Mouse (Mus musculus) urinary bladder, postnatal 25 days (tissue): ENCODE data around the gene Gfi1.

Experiments
- DNase-seq: peaks from one replicate; pipeline ENCODE4 v3.0.0; 2022; ENCODE audit warnings: low spot score

Gfi1 gene

GRCm38 (mm10) chr5:107722661-107723532 lies 2.9 kb downstream of the Gfi1 start:
- DNase-seq = peak; percentile 10

GRCm38 (mm10) chr5:107721638-107722011 lies 4.2 kb downstream of the Gfi1 start:
- peak; percentile 6 for DNase-seq

- no peak for DNase-seq
Observed at GRCm38 (mm10) chr5:107720991-107721637, 4.7 kb downstream of the Gfi1 start.

GRCm38 (mm10) chr5:107720511-107720910 lies 5.3 kb downstream of the Gfi1 start:
- DNase-seq = no peak

GRCm38 (mm10) chr5:107719786-107720185 lies 6.0 kb downstream of the Gfi1 start:
- no peak for DNase-seq

GRCm38 (mm10) chr5:107719209-107719608 lies 6.6 kb downstream of the Gfi1 start:
- no peak for DNase-seq

GRCm38 (mm10) chr5:107717871-107718361 lies 7.9 kb downstream of the Gfi1 start:
- DNase-seq = no peak

GRCm38 (mm10) chr5:107711689-107712088 lies 14.1 kb downstream of the Gfi1 start:
- no peak for DNase-seq

- DNase-seq = no peak
Observed at GRCm38 (mm10) chr5:107708124-107708797, 17.6 kb downstream of the Gfi1 start.

GRCm38 (mm10) chr5:107706262-107706661 lies 19.6 kb downstream of the Gfi1 start:
- DNase-seq = no peak

GRCm38 (mm10) chr5:107705756-107706155 lies 20.1 kb downstream of the Gfi1 start:
- DNase-seq = no peak

GRCm38 (mm10) chr5:107703207-107703763 lies 22.6 kb downstream of the Gfi1 start:
- no peak for DNase-seq

GRCm38 (mm10) chr5:107701658-107702057 lies 24.2 kb downstream of the Gfi1 start:
- no peak for DNase-seq

- DNase-seq = no peak
Observed at GRCm38 (mm10) chr5:107700873-107701272, 25.0 kb downstream of the Gfi1 start.

GRCm38 (mm10) chr5:107698888-107699287 lies 26.9 kb downstream of the Gfi1 start:
- DNase-seq = no peak

GRCm38 (mm10) chr5:107695019-107695418 lies 30.8 kb downstream of the Gfi1 start:
- no peak for DNase-seq

- DNase-seq = no peak
Observed at GRCm38 (mm10) chr5:107688499-107688866, 37.4 kb downstream of the Gfi1 start.

GRCm38 (mm10) chr5:107687592-107688498 lies 38.0 kb downstream of the Gfi1 start:
- peak; percentile 49 for DNase-seq

- DNase-seq = no peak
Observed at GRCm38 (mm10) chr5:107687161-107687560, 38.7 kb downstream of the Gfi1 start.

GRCm38 (mm10) chr5:107684380-107684779 lies 41.5 kb downstream of the Gfi1 start:
- no peak for DNase-seq

GRCm38 (mm10) chr5:107681300-107681699 lies 44.5 kb downstream of the Gfi1 start:
- no peak for DNase-seq
